Mouse (Mus musculus): Measurements from ENCODE around the gene Birc5. TPM values are rescaled to one million over a fixed set of nuclear protein-coding genes. Genes with fewer than 3 reads are reported as not detected.

The Birc5 gene
- polyA plus RNA-seq (2021; fragmentation: Nextera tagmentation), result 1.7 and 2.4 TPM in 2 replicates
- long read RNA-seq, experiment 1, partial matches to known transcripts, result 0 of 1 reads
- long read RNA-seq, experiment 1, other reads (novel, unspliced or antisense), result 1 of 1 reads
- long read RNA-seq, experiment 2, partial matches to known transcripts, result 0 of 1 reads
- long read RNA-seq, experiment 2, other reads (novel, unspliced or antisense), result 1 of 1 reads

DNA sequence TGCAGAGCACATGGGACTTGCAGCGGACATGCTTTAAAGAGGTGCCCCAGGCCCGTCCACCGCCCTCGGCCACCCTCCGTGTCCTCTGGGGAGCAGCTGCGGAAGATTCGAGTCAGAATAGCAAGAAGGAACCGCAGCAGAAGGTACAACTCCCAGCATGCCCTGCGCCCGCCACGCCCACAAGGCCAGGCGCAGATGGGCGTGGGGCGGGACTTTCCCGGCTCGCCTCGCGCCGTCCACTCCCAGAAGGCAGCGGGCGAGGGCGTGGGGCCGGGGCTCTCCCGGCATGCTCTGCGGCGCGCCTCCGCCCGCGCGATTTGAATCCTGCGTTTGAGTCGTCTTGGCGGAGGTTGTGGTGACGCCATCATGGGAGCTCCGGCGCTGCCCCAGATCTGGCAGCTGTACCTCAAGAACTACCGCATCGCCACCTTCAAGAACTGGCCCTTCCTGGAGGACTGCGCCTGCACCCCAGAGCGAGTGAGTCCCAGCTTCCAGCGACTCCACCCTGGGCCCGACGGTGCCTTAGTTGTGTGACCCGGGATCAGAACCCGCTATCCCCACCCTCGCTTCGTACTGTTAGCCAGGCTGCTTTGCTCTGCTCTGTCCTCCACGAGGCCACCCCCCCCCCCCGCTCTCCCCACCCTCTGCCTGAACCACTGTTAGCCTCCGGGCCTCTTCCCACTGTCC, at the start of gene Birc5:
TSS of gene Birc5 (plus strand) at position 267 of the 687 bp plus-strand sequence.

DNA sequence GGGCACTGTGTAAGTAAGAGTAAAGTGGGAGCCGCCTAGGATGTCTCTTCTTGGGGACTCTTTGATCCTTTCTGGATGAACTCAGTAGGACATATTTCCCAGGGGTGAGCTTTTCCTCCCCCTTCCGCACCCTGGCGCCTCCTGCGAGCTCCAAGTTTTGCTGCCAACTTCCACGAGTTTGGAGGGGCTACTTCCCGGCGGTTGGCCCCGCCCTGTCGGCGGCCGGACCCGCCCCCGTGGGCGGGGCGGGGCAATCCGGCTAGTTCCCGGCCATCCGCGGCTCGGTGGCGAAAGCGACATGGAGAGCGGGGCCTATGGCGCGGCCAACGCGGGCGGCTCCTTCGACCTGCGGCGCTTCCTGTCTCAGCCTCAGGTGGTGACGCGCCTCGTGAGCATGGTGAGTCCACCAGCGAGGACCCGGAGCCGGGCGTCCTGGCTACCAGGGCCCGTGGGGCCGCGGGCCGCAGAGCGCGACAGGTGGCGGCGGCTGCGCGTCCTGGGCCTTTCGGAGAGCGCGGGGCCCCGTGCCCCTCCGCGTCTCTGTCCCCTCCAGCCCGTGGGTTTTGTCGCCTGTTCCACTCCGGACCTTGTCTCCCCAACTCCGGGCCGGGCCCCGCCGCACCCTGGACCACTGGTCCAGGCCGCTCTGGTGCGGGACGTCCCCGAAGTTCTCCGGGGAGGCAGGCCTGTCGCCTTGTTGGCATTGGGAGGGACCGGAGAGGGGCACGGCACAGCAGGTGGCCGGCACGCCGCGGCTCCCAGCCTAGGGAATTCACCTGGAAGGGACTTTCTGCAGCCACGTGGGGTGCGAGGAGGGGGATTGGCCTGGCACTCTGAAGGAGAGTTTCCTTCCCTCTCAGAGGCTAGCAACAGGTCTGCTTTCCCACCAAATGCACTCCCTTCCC, 39.4 kb upstream of the Birc5 start, which contains the start of the genes Gm20708 and Syngr2:
TSS of gene Gm20708 (plus strand) at position 262 of the 905 bp plus-strand sequence.
TSS of gene Syngr2 (plus strand) at position 262 of the 905 bp plus-strand sequence.

DNA sequence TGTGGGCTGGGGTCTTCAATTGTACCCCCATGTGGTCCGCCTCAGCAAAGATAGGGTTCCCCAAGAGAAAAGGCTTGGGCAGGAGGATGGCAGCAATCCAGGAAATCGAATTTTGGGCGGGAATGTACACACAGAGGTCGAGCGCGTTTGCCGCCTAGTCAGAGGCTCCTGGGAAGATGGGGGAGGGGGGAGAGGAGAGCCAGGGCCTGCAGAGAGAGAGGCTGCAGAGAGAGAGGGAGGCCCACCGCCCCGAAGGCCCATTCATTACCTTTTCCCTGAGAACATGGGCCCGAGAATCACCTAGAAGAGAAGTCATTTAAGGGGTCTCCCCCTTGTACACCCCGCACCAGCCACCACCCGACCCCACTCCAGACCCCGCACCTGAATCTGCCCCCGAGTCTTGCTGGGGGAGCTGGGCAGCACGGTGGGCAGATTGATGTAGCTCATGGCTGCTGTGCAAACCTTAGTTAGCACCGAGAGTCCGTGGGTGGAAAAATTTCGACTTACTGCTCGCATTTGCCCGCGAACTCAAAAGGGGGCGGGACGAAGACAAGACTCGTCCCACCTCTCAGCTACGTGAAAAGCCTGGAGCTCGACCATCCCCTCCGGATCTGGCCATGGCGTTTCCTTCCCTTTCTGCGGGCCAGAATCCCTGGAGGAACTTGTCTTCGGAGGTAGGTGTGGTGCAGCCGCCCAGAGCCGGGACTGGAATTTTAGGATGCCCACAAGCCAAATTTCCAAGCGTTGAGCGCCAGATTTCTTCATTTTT, 23.5 kb upstream of the Birc5 start, which contains the start of the genes Afmid and Tk1:
TSS of gene Afmid (plus strand) at position 592 of the 769 bp plus-strand sequence.
TSS of gene Tk1 (minus strand) at position 760 of the 769 bp plus-strand sequence.

DNA sequence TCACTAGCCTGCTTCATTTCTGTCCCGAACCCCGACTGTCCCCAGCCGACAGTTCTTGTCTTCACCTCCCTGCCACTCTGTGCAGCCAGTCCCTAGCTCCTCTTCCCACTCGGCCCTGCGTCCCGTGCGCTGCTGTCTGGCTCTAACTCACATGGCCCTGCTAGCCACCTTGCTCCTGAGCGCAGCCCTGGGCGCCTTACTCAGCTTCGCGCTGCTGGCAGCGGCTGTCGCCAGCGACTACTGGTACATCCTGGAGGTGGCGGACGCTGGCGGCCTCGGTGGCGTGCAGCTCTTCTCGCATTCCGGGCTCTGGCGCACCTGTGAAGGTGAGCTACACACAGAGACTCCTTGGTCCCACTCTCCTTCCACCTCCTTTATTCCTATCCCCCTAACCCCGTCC, 11.6 kb downstream of the Birc5 start, which contains the start of gene Tmem235:
TSS of gene Tmem235 (plus strand) at position 152 of the 400 bp plus-strand sequence.

DNA sequence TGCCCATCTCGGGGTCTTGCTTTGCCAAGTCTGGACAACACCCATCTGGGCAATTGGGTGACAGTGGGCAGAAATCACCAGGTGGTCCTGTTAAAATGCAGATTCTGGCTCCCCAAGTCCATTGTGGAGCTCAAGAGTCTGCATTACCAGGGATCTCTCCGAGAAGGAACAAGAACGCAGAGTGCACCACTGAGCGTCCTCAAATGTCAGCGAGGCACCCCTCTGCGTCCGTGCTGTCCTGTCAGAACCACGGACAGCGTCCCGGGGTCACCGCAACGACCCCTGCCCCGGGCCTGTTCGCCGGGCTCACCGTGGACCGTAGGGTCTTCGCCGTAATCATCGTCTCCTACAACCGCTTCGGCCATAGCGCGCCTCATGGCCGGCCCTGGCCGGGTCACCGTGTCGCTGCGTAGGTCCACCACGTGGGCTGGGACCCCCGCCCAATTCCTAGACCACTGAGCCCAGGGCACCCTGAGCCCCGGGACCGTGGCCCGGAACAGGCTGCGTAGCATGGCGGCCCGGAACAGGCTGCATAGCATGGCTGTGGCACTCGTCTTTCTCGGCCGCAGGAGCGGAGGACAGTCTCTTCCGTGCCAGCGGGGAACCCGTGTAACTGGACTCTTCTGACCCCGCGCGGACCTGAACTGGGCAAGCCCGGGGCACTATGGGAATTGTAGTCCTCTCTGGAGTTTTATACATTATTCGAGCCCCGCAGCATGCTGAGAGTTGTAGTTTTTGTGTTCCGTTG, 24.0 kb downstream of the Birc5 start, which contains the start of gene Tha1:
TSS of gene Tha1 (minus strand) at position 621 of the 748 bp plus-strand sequence.

Other genes starting within 250 kb of the Birc5 start
- gene Tnrc6c, start 195.0 kb upstream of the Birc5 start, polyA plus RNA-seq (2021; fragmentation: Nextera tagmentation), result 4.5 and 4.9 TPM in 2 replicates
- gene Tmc8, start 67.2 kb upstream of the Birc5 start, polyA plus RNA-seq (2021; fragmentation: Nextera tagmentation), result 0.16 and 0.33 TPM in 2 replicates
- 4.6 and 4.8 TPM in 2 replicates for gene Tmc6, start 67.1 kb upstream of the Birc5 start, polyA plus RNA-seq (2021; fragmentation: Nextera tagmentation)
- not detected in 2 replicates for gene 6030468B19Rik, start 51.6 kb upstream of the Birc5 start, polyA plus RNA-seq (2021; fragmentation: Nextera tagmentation)
- gene Gm20708, start 39.6 kb upstream of the Birc5 start, polyA plus RNA-seq (2021; fragmentation: Nextera tagmentation), result 0.35 and 0.55 TPM in 2 replicates
- gene Syngr2, start 39.6 kb upstream of the Birc5 start, polyA plus RNA-seq (2021; fragmentation: Nextera tagmentation), result 9.9 and 10.6 TPM in 2 replicates
- gene Afmid, start 23.3 kb upstream of the Birc5 start, polyA plus RNA-seq (2021; fragmentation: Nextera tagmentation), result 2.7 and 3.8 TPM in 2 replicates
- gene Tk1, start 23.2 kb upstream of the Birc5 start, polyA plus RNA-seq (2021; fragmentation: Nextera tagmentation), result 0.93 TPM in 2 replicates
- gene Tmem235, start 11.5 kb downstream of the Birc5 start, polyA plus RNA-seq (2021; fragmentation: Nextera tagmentation), result not detected in 2 replicates
- 3.1 and 3.4 TPM in 2 replicates for gene Tha1, start 24.2 kb downstream of the Birc5 start, polyA plus RNA-seq (2021; fragmentation: Nextera tagmentation)
- gene Socs3, start 120.8 kb downstream of the Birc5 start, polyA plus RNA-seq (2021; fragmentation: Nextera tagmentation), result 1.8 and 2.6 TPM in 2 replicates
- gene Pgs1, start 137.0 kb downstream of the Birc5 start, polyA plus RNA-seq (2021; fragmentation: Nextera tagmentation), result 85.0 and 90.8 TPM in 2 replicates